Mouse (Mus musculus) urinary bladder, postnatal 4 days (tissue): Measurements from ENCODE around the gene Efna2.

Experiments used
- DNase-seq, 2 experiments: peaks; one replicate each; pipeline ENCODE4 v3.0.0; 2021 to 2022; ENCODE audit warnings: low spot score in 2 of 2

Efna2 gene

DNA sequence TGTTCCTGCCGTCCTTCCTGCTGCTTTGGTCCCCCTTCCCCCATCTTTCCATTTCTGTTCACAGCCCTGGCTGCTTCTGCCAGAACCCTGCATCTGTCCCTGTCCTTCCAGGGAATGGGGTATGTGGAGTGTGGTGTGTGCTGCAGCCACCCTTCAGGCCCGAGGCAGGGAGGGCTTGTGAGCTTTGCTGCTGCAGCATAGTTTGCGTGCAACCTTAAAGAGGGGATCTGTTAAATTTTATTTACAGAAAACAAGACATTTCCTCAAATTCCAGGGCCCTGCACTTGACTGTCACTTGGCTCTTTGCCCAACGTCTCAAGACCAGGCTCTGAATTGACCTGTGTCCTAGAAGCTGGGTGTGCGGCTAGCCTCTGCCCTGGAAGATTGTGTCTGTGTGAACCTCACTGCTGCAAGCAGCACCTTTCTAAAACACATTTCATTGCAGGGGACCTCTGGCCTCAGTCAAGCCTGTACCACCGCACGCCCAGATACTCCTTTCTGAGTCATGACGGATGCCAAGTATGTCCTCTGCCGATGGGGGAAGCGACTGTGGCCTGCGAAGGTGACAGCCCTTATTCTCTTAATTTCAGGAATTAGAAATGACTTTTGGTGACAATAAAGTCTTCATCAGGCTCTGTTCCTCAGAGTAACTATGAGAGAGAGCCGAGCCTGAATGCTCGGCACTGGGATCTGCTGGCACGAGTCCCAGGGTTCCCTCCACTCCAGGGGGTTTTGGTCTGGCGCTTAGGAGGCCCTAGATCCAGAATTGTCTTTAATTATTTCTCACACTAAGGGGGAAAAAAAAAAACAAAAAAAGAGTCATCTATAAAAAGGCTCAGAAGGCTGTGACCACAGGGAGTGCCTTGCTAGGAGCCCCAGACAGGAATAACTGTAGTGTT is 48.8 kb downstream of the Efna2 start:
- DNase-seq = no peak

DNA sequence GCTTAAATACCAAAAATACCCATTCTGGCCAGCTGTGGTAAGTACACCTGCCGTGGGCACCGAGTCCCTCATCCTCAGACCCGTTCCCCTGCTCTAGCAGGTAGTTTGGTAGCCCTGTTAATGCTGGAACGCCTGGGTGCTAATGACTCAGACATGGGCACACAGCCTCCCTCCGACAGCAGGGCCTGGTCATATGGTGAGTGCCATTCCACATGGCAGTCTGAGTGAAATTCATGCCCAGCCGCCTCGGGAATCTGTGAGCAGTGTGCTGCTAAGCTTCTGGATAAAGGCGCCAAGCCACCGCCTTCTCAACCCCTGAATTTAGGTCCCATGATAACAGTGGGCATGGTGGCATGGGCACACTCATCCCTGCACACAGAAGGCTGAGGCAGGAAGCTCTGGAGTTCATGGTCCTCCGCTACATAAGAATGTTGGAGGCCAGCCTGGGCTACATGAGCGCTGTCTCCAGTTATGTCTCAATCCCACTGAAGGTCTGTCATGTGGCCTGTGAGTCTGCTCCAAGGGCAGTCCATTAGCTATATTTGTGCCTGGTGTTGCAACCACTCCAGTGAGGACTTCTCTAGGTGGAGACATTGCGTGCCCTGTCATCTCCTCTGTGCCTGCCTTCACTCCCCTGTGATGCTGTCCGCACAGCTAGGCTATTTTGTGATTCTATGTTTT is 57.0 kb downstream of the Efna2 start:
- DNase-seq = no peak

DNA sequence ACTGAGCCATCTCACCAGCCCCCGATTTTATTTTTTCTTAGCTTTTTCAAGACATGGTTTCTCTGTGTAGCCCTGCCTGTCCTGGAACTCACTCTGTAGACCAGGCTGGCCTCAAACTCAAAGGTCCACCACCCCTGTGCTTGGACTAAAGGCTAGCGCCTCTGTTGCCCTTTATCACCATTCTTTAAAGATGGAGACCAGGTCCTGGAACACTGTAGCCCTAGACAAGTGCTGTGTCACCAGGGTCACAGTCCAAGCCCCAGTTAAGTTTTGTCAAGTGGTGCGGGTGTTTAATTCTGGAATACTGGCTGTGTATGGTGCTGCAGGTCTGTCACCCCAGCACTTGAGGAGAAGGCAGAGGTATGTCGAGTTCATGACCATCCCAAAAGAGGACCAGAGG is 57.7 kb downstream of the Efna2 start:
- no peak for DNase-seq

DNA sequence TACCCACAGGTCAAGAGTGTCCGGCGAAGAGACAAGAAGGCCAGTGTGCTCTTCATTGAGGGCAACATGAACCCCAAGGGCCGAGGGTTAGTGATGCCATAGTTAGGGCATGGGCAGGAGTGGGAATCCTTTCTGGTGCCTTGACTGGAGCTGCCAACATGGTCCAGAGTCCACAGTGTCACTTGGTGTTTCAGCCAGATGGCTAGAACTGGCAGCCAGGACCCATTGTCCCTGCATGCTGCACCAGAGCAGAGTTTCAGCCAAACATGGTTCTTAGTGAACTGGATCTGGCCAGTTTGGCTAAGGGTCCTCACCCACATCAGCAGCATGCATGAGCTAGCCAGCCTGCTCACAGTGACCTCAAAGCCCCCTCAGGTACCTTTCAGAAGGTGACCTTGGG is 59.0 kb downstream of the Efna2 start:
- no peak for DNase-seq
